Mouse (Mus musculus): ENCODE measurements around the gene Ntn3. TPM values are rescaled to one million over a fixed set of nuclear protein-coding genes. Genes with fewer than 3 reads are reported as not detected.

The Ntn3 gene
- total RNA-seq, 2 experiments from 2014 or later: 10.8 to 11.0 TPM

GRCm38 (mm10) chr17:24193268-24193667, 16.1 kb downstream of the Ntn3 start:
- no peak for DNase-seq (ENCODE audit: extremely low spot score in 1 of 2, low spot score in 1 of 2)

- DNase-seq (ENCODE audit: extremely low spot score in 1 of 2, low spot score in 1 of 2): no peak
These were observed 16.5 kb downstream of the Ntn3 start for GRCm38 (mm10) chr17:24192848-24193247.

GRCm38 (mm10) chr17:24191481-24191880, 17.9 kb downstream of the Ntn3 start:
- DNase-seq (ENCODE audit: extremely low spot score in 1 of 2, low spot score in 1 of 2): no peak

GRCm38 (mm10) chr17:24190934-24191333, 18.4 kb downstream of the Ntn3 start:
- no peak for DNase-seq (ENCODE audit: extremely low spot score in 1 of 2, low spot score in 1 of 2)

- no peak for DNase-seq (ENCODE audit: extremely low spot score in 1 of 2, low spot score in 1 of 2)
These were observed 35.1 kb downstream of the Ntn3 start for GRCm38 (mm10) chr17:24174259-24174658.

- DNase-seq (ENCODE audit: extremely low spot score in 1 of 2, low spot score in 1 of 2): peak in 1 of 2 experiments; percentile 66
These were observed 35.9 kb downstream of the Ntn3 start for GRCm38 (mm10) chr17:24173423-24173822.

GRCm38 (mm10) chr17:24171738-24172137, 37.6 kb downstream of the Ntn3 start:
- DNase-seq (ENCODE audit: extremely low spot score in 1 of 2, low spot score in 1 of 2): no peak

GRCm38 (mm10) chr17:24170729-24171128, 38.6 kb downstream of the Ntn3 start:
- DNase-seq (ENCODE audit: extremely low spot score in 1 of 2, low spot score in 1 of 2): no peak

GRCm38 (mm10) chr17:24170125-24170524, 39.2 kb downstream of the Ntn3 start:
- DNase-seq (ENCODE audit: extremely low spot score in 1 of 2, low spot score in 1 of 2): no peak

- peak; percentile 92 to 99 for DNase-seq (ENCODE audit: extremely low spot score in 1 of 2, low spot score in 1 of 2)
These were observed 39.8 kb downstream of the Ntn3 start, which contains the start of gene Atp6v0c for GRCm38 (mm10) chr17:24169317-24170065. Gene Atp6v0c (minus strand): TSS chr17:24169702.

- DNase-seq (ENCODE audit: extremely low spot score in 1 of 2, low spot score in 1 of 2): peak in 1 of 2 experiments; percentile 65
These were observed 40.6 kb downstream of the Ntn3 start for GRCm38 (mm10) chr17:24168590-24169277.

- DNase-seq (ENCODE audit: extremely low spot score in 1 of 2, low spot score in 1 of 2): no peak
These were observed 41.3 kb downstream of the Ntn3 start for GRCm38 (mm10) chr17:24167891-24168505.

GRCm38 (mm10) chr17:24167120-24167519, 42.2 kb downstream of the Ntn3 start:
- DNase-seq (ENCODE audit: extremely low spot score in 1 of 2, low spot score in 1 of 2): no peak

- DNase-seq (ENCODE audit: extremely low spot score in 1 of 2, low spot score in 1 of 2): no peak
These were observed 44.6 kb downstream of the Ntn3 start for GRCm38 (mm10) chr17:24164566-24165259.

- peak; percentile 97 to 98 for DNase-seq (ENCODE audit: extremely low spot score in 1 of 2, low spot score in 1 of 2)
These were observed 46.0 kb downstream of the Ntn3 start, which contains the start of gene Amdhd2 for GRCm38 (mm10) chr17:24163176-24163962. Gene Amdhd2 (minus strand): TSS chr17:24163766.

- no peak for DNase-seq (ENCODE audit: extremely low spot score in 1 of 2, low spot score in 1 of 2)
These were observed 46.7 kb downstream of the Ntn3 start for GRCm38 (mm10) chr17:24162584-24163175.

- no peak for DNase-seq (ENCODE audit: extremely low spot score in 1 of 2, low spot score in 1 of 2)
These were observed 47.9 kb downstream of the Ntn3 start for GRCm38 (mm10) chr17:24161466-24161865.

- no peak for DNase-seq (ENCODE audit: extremely low spot score in 1 of 2, low spot score in 1 of 2)
These were observed 51.8 kb downstream of the Ntn3 start for GRCm38 (mm10) chr17:24157526-24157925.

GRCm38 (mm10) chr17:24157121-24157520, 52.2 kb downstream of the Ntn3 start:
- DNase-seq (ENCODE audit: extremely low spot score in 1 of 2, low spot score in 1 of 2): no peak

All from layer of hippocampus, postnatal 25 days (tissue).